Mouse (Mus musculus) stomach, embryonic 14.5 days (tissue): ENCODE measurements around the gene Eepd1. TPM values are rescaled to one million over a fixed set of nuclear protein-coding genes. Genes with fewer than 3 reads are reported as not detected.

Experiments
- ATAC-seq: fragments of 200-750 bp; cut with Nextera tagmentation; 2 replicates; pipeline ENCODE4 v1.8.0; 2017; ENCODE audit warnings: low read depth, moderate TSS enrichment; ENCODE audit not compliant: insufficient number of reproducible peaks, insufficient read depth, low FRiP score
- H3K27ac ChIP-seq: fragments of 300-500 bp; sonication (generic); 2 replicates; pipeline ENCODE4 v1.5.1; 2014; ENCODE audit warnings: mild to moderate bottlenecking, low read length, moderate library complexity, mixed read lengths
- H3K27me3 ChIP-seq: fragments of 300-500 bp; sonication (generic); 2 replicates; pipeline ENCODE4 v1.6.1; 2014; ENCODE audit warnings: low read length, control low read depth, mixed read lengths; ENCODE audit not compliant: control insufficient read depth, insufficient read depth
- H3K36me3 ChIP-seq: fragments of 300-500 bp; sonication (generic); 2 replicates; pipeline ENCODE4 v1.6.1; 2014; ENCODE audit warnings: mild to moderate bottlenecking, control low read depth, low read length, moderate library complexity, mixed read lengths; ENCODE audit not compliant: control insufficient read depth, insufficient read depth
- H3K4me1 ChIP-seq: fragments of 300-500 bp; sonication (generic); 2 replicates; pipeline ENCODE4 v1.6.1; 2014; ENCODE audit warnings: low read length, control low read depth, mixed read lengths; ENCODE audit not compliant: control insufficient read depth, insufficient read depth
- H3K4me2 ChIP-seq: fragments of 300-500 bp; sonication (generic); replicated peaks from 2 replicates; pipeline ENCODE4 v1.6.1; 2014; ENCODE audit warnings: low read depth, low read length, control low read depth
- H3K4me3 ChIP-seq: fragments of 300-500 bp; sonication (generic); 2 replicates; pipeline ENCODE4 v1.5.1; 2014; ENCODE audit warnings: low read depth, low read length, control low read depth
- H3K9ac ChIP-seq: fragments of 300-500 bp; sonication (generic); replicated peaks from 2 replicates; pipeline ENCODE4 v1.6.1; 2014; ENCODE audit warnings: low read depth, mild to moderate bottlenecking, control low read depth, low read length, moderate library complexity, mixed read lengths
- H3K9me3 ChIP-seq: fragments of 300-500 bp; sonication (generic); 2 replicates; pipeline ENCODE4 v1.6.1; 2016; ENCODE audit warnings: low read depth, low read length, control low read depth; ENCODE audit not compliant: control insufficient read depth
- WGBS: fragments of 180-500 bp; shearing (Covaris S2); extraction: QIAGEN DNeasy Blood & Tissue Kit; methylation state at CpG from one replicate; pipeline ENCODE4 v1.1.7; 2014; 5-methylcytosine and 5-hydroxymethylcytosine counted together
- polyA plus RNA-seq: library from polyadenylated mRNA; unstranded; fragments of >200 nt; fragmentation: Nextera tagmentation; extraction: Ambion mirVana; gene quantifications from 2 replicates; pipeline ENCODE4 v1.2.1, GENCODE M21; 2014

The Eepd1 gene
- polyA plus RNA-seq, 1 experiment from 2014 or later: 11.5 TPM

- Histone ChIP-seq H3K4me1 (no peaks in the 10 kb centered on the region), H3K4me3 (no peak overlapping the region), H3K36me3 (no peaks in the 10 kb centered on the region), H3K27me3 (no peaks in the 10 kb centered on the region), H3K4me2 (no peak overlapping the region), H3K9me3 (no peaks in the 10 kb centered on the region), H3K9ac (no peak overlapping the region), H3K27ac (no peak overlapping the region)
- 69% methylated on average over 6 of the region's 6 CpGs for WGBS
- ATAC-seq: no peak
Observed at GRCm38 (mm10) chr9:25554246-25554803, 73.0 kb downstream of the Eepd1 start.

GRCm38 (mm10) chr9:25555261-25555660 lies 73.9 kb downstream of the Eepd1 start:
- H3K9me3 ChIP-seq: no peaks in the 10 kb centered on the region
- H3K36me3 ChIP-seq: no peaks in the 10 kb centered on the region
- no peak overlapping the region for H3K4me3 ChIP-seq
- no peak overlapping the region for H3K4me2 ChIP-seq
- 61% methylated on average over 6 of the region's 6 CpGs for WGBS
- no peak overlapping the region for H3K27ac ChIP-seq
- H3K4me1 ChIP-seq: no peaks in the 10 kb centered on the region
- no peak for ATAC-seq
- H3K9ac ChIP-seq: no peak overlapping the region
- no peaks in the 10 kb centered on the region for H3K27me3 ChIP-seq

DNA sequence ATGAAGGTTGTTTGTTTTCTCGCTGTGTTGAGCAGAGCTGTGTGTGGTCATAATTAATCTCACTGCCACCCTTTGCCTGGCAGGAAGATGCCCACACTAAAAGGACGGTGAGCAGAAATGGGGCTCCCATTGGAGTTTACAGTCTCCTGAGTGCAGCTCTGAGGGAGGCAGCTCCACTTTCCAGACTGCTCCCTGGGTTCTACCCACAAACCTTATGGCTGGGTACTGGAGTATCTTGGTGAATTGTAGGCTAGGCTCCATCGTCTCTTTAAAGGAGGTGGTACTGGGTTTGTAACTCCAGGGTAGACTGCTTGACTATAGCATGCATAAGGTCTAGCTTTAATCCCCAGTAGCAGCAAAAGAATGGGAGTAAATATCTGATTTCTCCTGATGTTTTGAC lies 74.7 kb downstream of the Eepd1 start:
- Histone ChIP-seq H3K4me2 (no peak overlapping the region), H3K9ac (no peak overlapping the region), H3K36me3 (no peaks in the 10 kb centered on the region), H3K4me3 (no peak overlapping the region), H3K27ac (no peak overlapping the region), H3K4me1 (no peaks in the 10 kb centered on the region), H3K9me3 (no peaks in the 10 kb centered on the region), H3K27me3 (no peaks in the 10 kb centered on the region)
- 76% methylated on average over 3 of the region's 3 CpGs for WGBS
- ATAC-seq: no peak

GRCm38 (mm10) chr9:25557378-25557777 lies 76.0 kb downstream of the Eepd1 start:
- Histone ChIP-seq H3K27ac (no peak overlapping the region), H3K9me3 (no peaks in the 10 kb centered on the region), H3K27me3 (no peaks in the 10 kb centered on the region), H3K4me3 (no peak overlapping the region), H3K9ac (no peak overlapping the region), H3K4me1 (no peaks in the 10 kb centered on the region), H3K4me2 (no peak overlapping the region), H3K36me3 (no peaks in the 10 kb centered on the region)
- no peak for ATAC-seq
- WGBS: 96% methylated on average over 2 of the region's 2 CpGs

GRCm38 (mm10) chr9:25558834-25559233 lies 77.5 kb downstream of the Eepd1 start:
- H3K4me1 ChIP-seq: no peaks in the 10 kb centered on the region
- no peaks in the 10 kb centered on the region for H3K9me3 ChIP-seq
- no peak overlapping the region for H3K9ac ChIP-seq
- H3K4me2 ChIP-seq: no peak overlapping the region
- ATAC-seq: no peak
- H3K27ac ChIP-seq: no peak overlapping the region
- H3K36me3 ChIP-seq: no peaks in the 10 kb centered on the region
- H3K4me3 ChIP-seq: no peak overlapping the region
- no peaks in the 10 kb centered on the region for H3K27me3 ChIP-seq
- 78% methylated on average over 3 of the region's 3 CpGs for WGBS

- Histone ChIP-seq H3K9ac (no peak overlapping the region), H3K4me3 (no peak overlapping the region), H3K4me1 (no peaks in the 10 kb centered on the region), H3K9me3 (no peaks in the 10 kb centered on the region), H3K27me3 (no peaks in the 10 kb centered on the region), H3K36me3 (no peaks in the 10 kb centered on the region), H3K27ac (no peak overlapping the region), H3K4me2 (no peak overlapping the region)
- ATAC-seq: no peak
- WGBS: 66% methylated on average over 9 of the region's 9 CpGs
Observed at GRCm38 (mm10) chr9:25560016-25560758, 78.8 kb downstream of the Eepd1 start.

- Histone ChIP-seq H3K9me3 (no peaks in the 10 kb centered on the region), H3K27ac (no peak overlapping the region), H3K36me3 (no peaks in the 10 kb centered on the region), H3K4me1 (no peaks in the 10 kb centered on the region), H3K27me3 (no peaks in the 10 kb centered on the region), H3K4me2 (no peak overlapping the region), H3K4me3 (no peak overlapping the region), H3K9ac (no peak overlapping the region)
- 100% methylated on average over 1 of the region's 1 CpGs for WGBS
- no peak for ATAC-seq
Observed at GRCm38 (mm10) chr9:25561143-25561542, 79.8 kb downstream of the Eepd1 start.

- ATAC-seq: no peak
- Histone ChIP-seq H3K9ac (no peak overlapping the region), H3K36me3 (no peaks in the 10 kb centered on the region), H3K4me1 (no peaks in the 10 kb centered on the region), H3K9me3 (no peaks in the 10 kb centered on the region), H3K4me3 (no peak overlapping the region), H3K27ac (no peak overlapping the region), H3K27me3 (no peaks in the 10 kb centered on the region), H3K4me2 (no peak overlapping the region)
- 66% methylated on average over 4 of the region's 4 CpGs for WGBS
Observed at GRCm38 (mm10) chr9:25563806-25564205, 82.5 kb downstream of the Eepd1 start.

GRCm38 (mm10) chr9:25567071-25567470 lies 85.7 kb downstream of the Eepd1 start:
- no peaks in the 10 kb centered on the region for H3K9me3 ChIP-seq
- no peaks in the 10 kb centered on the region for H3K4me1 ChIP-seq
- no peaks in the 10 kb centered on the region for H3K27me3 ChIP-seq
- no peak overlapping the region for H3K4me3 ChIP-seq
- H3K27ac ChIP-seq: no peak overlapping the region
- no peak for ATAC-seq
- H3K36me3 ChIP-seq: no peaks in the 10 kb centered on the region
- WGBS: 36% methylated on average over 5 of the region's 5 CpGs
- no peak overlapping the region for H3K4me2 ChIP-seq
- no peak overlapping the region for H3K9ac ChIP-seq
